Mouse (Mus musculus) megakaryocyte, embryonic 14.5 days (primary cell): ENCODE results near the gene Ak4.

Experiments used
- FLI1 ChIP-seq: IDR thresholded peaks from 2 replicates; pipeline ENCODE4 v1.6.1; 2012; ENCODE audit warnings: low read length, inconsistent platforms, mixed read lengths
- GATA1 ChIP-seq: IDR thresholded peaks from 3 replicates; pipeline ENCODE4 v1.6.1; 2012; ENCODE audit warnings: mixed read lengths, low read length, inconsistent platforms, borderline replicate concordance

DNA sequence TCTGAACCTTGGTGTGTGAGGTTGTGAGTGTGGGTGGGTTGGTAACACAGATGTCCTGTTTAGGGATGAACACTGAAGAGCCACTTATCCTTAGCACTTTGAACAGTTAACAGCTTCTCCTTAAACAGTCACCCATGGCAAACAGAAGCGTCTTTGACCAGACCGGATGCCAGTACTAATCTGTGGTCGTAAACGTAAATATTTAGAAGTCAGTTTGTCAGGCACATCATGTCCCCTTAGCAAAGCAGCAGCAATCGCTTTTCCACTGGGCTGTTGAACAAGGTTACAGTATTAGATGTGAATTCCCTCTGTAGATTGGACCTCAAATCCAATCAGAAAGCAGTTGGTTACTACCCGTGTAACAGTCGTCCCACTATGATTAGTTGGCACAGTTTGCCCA, 30.3 kb downstream of the Ak4 start:
- no peak for TF ChIP-seq GATA1
- TF ChIP-seq FLI1: no peak
